Mouse (Mus musculus): ENCODE results near the gene Adamtsl4.

The Adamtsl4 gene

GRCm38 (mm10) chr3:95632648-95633588, 54.8 kb downstream of the Adamtsl4 start:
- DNase-seq (ENCODE audit: low spot score) = peak; percentile 44

GRCm38 (mm10) chr3:95631304-95631703, 56.4 kb downstream of the Adamtsl4 start:
- no peak for DNase-seq (ENCODE audit: low spot score)

- DNase-seq (ENCODE audit: low spot score) = no peak
These were observed 56.9 kb downstream of the Adamtsl4 start for GRCm38 (mm10) chr3:95630856-95631255.

- peak; percentile 85 for DNase-seq (ENCODE audit: low spot score)
These were observed 58.0 kb downstream of the Adamtsl4 start for GRCm38 (mm10) chr3:95629755-95630154.

GRCm38 (mm10) chr3:95627763-95628162, 60.0 kb downstream of the Adamtsl4 start:
- DNase-seq (ENCODE audit: low spot score) = peak; percentile 47

Measured in MN1 (cell line).